Mouse (Mus musculus): ENCODE results near the gene Sema3g.

- TF ChIP-seq CTCF (conservative IDR thresholded peaks at IDR 0.05; ENCODE audit: insufficient read depth, insufficient read length, low read depth, low read length) (no peak), POLR2A (IDR thresholded peaks at IDR 0.05; ENCODE audit: low read depth, low read length) (no peak)
Measured at GRCm38 (mm10) chr14:31193791-31194190, 23.9 kb upstream of the Sema3g start.
